Mouse (Mus musculus) layer of hippocampus, postnatal 14 days (tissue): ENCODE measurements around the gene Hcfc1. TPM values are rescaled to one million over a fixed set of nuclear protein-coding genes. Genes with fewer than 3 reads are reported as not detected.

ENCODE experiments used
- total RNA-seq, 2 experiments: library from RNA; stranded (reverse); gene quantifications; 2 replicates each; pipeline ENCODE4 v1.2.3; 2021

Gene Hcfc1
- total RNA-seq, 2 experiments from 2014 or later: 72.6 to 76.3 TPM

Other genes starting within 250 kb of the Hcfc1 start
- gene Abcd1, start 249.8 kb downstream of the Hcfc1 start, total RNA-seq: 10 to 100 TPM; 15.7 to 16.1 TPM
- gene Plxnb3, start 209.3 kb downstream of the Hcfc1 start, total RNA-seq: 10 to 100 TPM; 21.9 to 23.5 TPM
- 1 to 10 TPM; 7.0 to 7.8 TPM for gene Srpk3, start 192.0 kb downstream of the Hcfc1 start, total RNA-seq
- 100 to 1,000 TPM; 166 TPM for gene Idh3g, start 179.5 kb downstream of the Hcfc1 start, total RNA-seq
- 100 to 1,000 TPM; 100 to 103 TPM for gene Ssr4, start 179.3 kb downstream of the Hcfc1 start, total RNA-seq
- gene Pdzd4, start 141.4 kb downstream of the Hcfc1 start, total RNA-seq: 100 to 1,000 TPM in 1 of 2 experiments, 10 to 100 TPM in 1; 94.8 to 104 TPM
- not detected for gene Avpr2, start 74.3 kb downstream of the Hcfc1 start, total RNA-seq
- gene L1cam, start 70.3 kb downstream of the Hcfc1 start, total RNA-seq: 100 to 1,000 TPM; 213 to 217 TPM
- 1 to 10 TPM; 4.1 to 5.0 TPM for gene Arhgap4, start 44.5 kb downstream of the Hcfc1 start, total RNA-seq
- 10 to 100 TPM; 62.8 to 70.1 TPM for gene Naa10, start 44.4 kb downstream of the Hcfc1 start, total RNA-seq
- gene Renbp, start 35.5 kb downstream of the Hcfc1 start, total RNA-seq: 1 to 10 TPM; 5.5 to 6.3 TPM
- gene Irak1, start 57.6 kb upstream of the Hcfc1 start, total RNA-seq: 10 to 100 TPM; 47.6 to 56.5 TPM
- gene Opn1mw, start 161.1 kb upstream of the Hcfc1 start, total RNA-seq: not detected
- 10 to 100 TPM; 75.0 to 77.6 TPM for gene Mecp2, start 169.0 kb upstream of the Hcfc1 start, total RNA-seq
- gene Tex28, start 201.5 kb upstream of the Hcfc1 start, total RNA-seq: not detected
- gene Tktl1, start 210.9 kb upstream of the Hcfc1 start, total RNA-seq: not detected